Mouse (Mus musculus) kidney, adult 8-10 months (tissue): ENCODE data around the gene Ddx19a.
A peak's percentile ranks its signal among the peaks of the same experiment; 100 is the strongest.
"Not testable (repeated sequence)": the region's sequence is repeated elsewhere in the genome, so short reads cannot be mapped to it uniquely, and the experiment has no call there.

Experiments used
- DNase-seq, 2 experiments: peaks; one replicate each; pipeline ENCODE4 v3.0.0; 2022

Ddx19a gene

GRCm38 (mm10) chr8:110932444-110932843 is 65.2 kb downstream of the Ddx19a start:
- no peak for DNase-seq

DNA sequence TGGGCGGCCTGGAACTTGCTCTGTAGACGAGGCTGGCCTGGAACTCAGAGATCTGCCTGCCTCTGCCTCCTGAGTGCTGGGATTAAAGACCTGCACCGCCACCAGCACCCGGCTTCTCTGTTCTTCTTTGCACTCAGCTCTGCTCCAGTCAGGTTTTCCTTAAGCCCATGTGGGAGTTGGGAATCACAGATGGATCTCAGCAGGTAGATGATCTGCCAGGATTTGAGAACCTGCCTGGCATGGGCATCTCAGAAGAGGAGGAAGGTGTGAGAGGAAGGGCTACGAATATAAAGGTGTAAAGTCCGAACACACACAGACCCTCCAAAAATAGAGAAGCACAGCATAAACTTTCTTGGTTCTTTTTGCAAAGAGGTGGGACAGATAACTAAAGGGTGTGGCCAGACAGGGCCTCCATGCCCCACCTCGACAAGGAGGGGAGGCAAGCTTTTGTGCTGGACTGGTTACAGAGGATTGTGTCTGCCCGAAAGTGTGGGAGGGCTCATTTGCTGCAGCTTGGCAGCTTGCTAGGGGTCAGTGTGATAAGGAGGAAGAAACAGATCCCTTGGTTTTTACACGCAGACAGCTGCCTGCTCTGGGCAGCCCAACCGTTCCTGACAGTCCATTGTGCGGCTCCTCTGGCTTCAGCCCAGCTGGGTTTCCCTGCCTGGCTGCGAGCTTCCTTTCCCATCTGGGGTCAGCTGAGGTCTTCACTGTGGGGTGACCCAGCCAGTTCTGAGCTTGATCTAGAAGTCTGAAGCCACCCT is 66.2 kb downstream of the Ddx19a start:
- peak; percentile 65 to 66 for DNase-seq

DNA sequence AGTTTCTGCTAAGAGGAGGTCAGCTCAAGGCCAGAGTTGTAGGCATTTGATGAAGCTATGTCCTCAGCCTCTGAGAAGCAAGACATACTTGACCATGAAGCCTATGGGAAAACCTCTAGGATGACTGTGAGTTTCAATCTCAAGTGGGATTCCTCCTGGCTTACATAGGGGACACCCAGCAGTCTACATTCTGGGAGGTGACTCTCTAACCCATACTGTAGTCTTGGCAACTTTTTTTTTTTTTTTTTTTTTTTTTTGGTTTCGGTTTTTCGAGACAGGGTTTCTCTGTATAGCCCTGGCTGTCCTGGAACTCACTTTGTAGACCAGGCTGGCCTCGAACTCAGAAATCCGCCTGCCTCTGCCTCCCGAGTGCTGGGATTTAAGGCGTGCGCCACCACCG is 67.9 kb downstream of the Ddx19a start:
- not testable (repeated sequence) for DNase-seq

DNA sequence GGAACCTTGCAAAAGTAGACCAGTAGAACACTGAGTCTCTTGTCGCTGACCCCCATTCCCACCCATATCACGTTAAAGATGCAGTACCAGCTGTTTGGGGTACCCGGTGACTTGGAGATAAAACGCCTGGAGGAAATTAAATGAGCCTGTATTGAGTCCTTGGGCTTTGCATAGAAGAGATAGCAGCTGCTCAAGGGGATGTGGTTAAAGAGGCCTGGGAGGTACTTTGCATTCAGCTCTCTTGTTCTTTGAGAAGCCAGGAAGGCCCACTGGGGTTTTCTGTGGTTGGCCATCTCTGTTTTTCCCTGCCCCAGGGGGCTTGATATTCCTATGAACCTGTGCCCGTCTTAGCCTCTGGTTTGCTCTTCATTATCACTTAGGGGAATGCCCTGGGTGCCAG is 68.5 kb downstream of the Ddx19a start:
- DNase-seq = no peak

GRCm38 (mm10) chr8:110928435-110928834 is 69.2 kb downstream of the Ddx19a start:
- no peak for DNase-seq

DNA sequence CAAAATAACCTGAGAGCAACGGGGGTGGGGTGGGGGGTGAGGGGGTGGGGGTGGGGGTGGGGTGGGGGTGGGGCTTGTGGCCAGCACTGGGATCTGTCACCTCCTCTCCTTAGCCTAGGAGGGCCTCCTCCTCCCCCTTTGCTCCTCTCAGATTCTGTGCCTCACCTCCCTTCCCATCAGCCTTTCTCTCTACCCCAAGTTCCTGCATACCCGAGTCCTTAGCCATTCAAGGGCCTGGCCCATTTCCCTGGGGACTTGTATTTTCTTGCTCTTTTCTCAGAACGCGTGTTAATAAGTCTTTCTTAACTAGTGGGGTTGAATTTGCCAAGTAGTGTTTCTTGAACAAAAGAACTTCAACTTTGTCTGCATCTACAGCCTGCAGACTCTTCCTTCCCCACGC is 70.9 kb downstream of the Ddx19a start:
- DNase-seq = no peak

GRCm38 (mm10) chr8:110925691-110926140 is 71.9 kb downstream of the Ddx19a start:
- DNase-seq = no peak
